Mouse (Mus musculus) myocyte (in vitro differentiated cells): ENCODE measurements at regions not wholly inside any gene's neighbourhood (a gene's known extent, or its start where the extent isn't known, plus 50 kb on each side); places are given as distances from the start of the nearest gene placed in this dataset.

Source experiments
- H3K27me3 ChIP-seq: one replicate; pipeline ENCODE4 v1.6.1; 2011; ENCODE audit not compliant: control insufficient read depth, insufficient read depth, insufficient read length
- H3K36me3 ChIP-seq: one replicate; pipeline ENCODE4 v1.6.1; 2011; ENCODE audit not compliant: control insufficient read depth, insufficient read depth
- H3K4me2 ChIP-seq: one replicate; pipeline ENCODE4 v1.6.1; 2011; ENCODE audit warnings: low read depth, control low read depth
- H3K4me3 ChIP-seq: one replicate; pipeline ENCODE4 v1.5.1; 2011; ENCODE audit warnings: mild to moderate bottlenecking, control low read depth, moderate library complexity
- H3K79me2 ChIP-seq: one replicate; pipeline ENCODE4 v1.6.1; 2011; ENCODE audit not compliant: control insufficient read depth, insufficient read depth
- H3ac ChIP-seq: one replicate; pipeline ENCODE4 v1.6.1; 2011; ENCODE audit not compliant: control insufficient read depth, insufficient read length
- CEBPB ChIP-seq: IDR thresholded peaks from 2 replicates; pipeline ENCODE4 v1.6.1; 2011; ENCODE audit warnings: mild to moderate bottlenecking, moderate library complexity; ENCODE audit not compliant: poor library complexity, insufficient read depth, severe bottlenecking
- E2F4 ChIP-seq: IDR thresholded peaks from one replicate; pipeline ENCODE4 v1.6.1; 2011; ENCODE audit warnings: mild to moderate bottlenecking, control low read depth, moderate library complexity; ENCODE audit not compliant: insufficient read depth
- MAX ChIP-seq: IDR thresholded peaks from one replicate; pipeline ENCODE4 v1.6.1; 2011; ENCODE audit warnings: low read depth, mild to moderate bottlenecking, control low read depth
- MYOD1 ChIP-seq, 3 experiments: IDR thresholded peaks; one replicate each; pipeline ENCODE4 v1.6.1; 2011; ENCODE audit warnings: control low read depth in 2 of 3, low read depth in 2 of 3, mild to moderate bottlenecking in 2 of 3, moderate library complexity in 1 of 3; ENCODE audit not compliant: insufficient read length in 2 of 3, control insufficient read depth in 1 of 3
- MYOG ChIP-seq, 3 experiments: IDR thresholded peaks; one replicate each; pipeline ENCODE4 v1.6.1; 2011; ENCODE audit warnings: control low read depth in 2 of 3, low read depth in 2 of 3, mild to moderate bottlenecking in 2 of 3; ENCODE audit not compliant: insufficient read length in 2 of 3, control insufficient read depth in 1 of 3, insufficient read depth in 1 of 3
- POLR2A ChIP-seq: IDR thresholded peaks from one replicate; pipeline ENCODE4 v1.6.1; 2011; ENCODE audit warnings: low read depth, mild to moderate bottlenecking, control low read depth, moderate library complexity; ENCODE audit not compliant: insufficient read length
- POLR2AphosphoS2 ChIP-seq: IDR thresholded peaks from one replicate; pipeline ENCODE4 v1.6.1; 2011; ENCODE audit warnings: low read depth, control low read depth; ENCODE audit not compliant: insufficient read length
- REST ChIP-seq: IDR thresholded peaks from one replicate; pipeline ENCODE4 v1.6.1; 2011; ENCODE audit warnings: mild to moderate bottlenecking, control low read depth, moderate library complexity; ENCODE audit not compliant: insufficient read depth, insufficient read length
- SRF ChIP-seq: IDR thresholded peaks from one replicate; pipeline ENCODE4 v1.6.1; 2011; ENCODE audit warnings: low read depth; ENCODE audit not compliant: control insufficient read depth, insufficient read length
- TCF12 ChIP-seq: IDR thresholded peaks from one replicate; pipeline ENCODE4 v1.6.1; 2011; ENCODE audit warnings: mild to moderate bottlenecking, control low read depth; ENCODE audit not compliant: poor library complexity, insufficient read depth, severe bottlenecking
- TCF3 ChIP-seq: IDR thresholded peaks from one replicate; pipeline ENCODE4 v1.6.1; 2011; ENCODE audit warnings: low read depth, control low read depth; ENCODE audit not compliant: insufficient read length
- USF1 ChIP-seq: IDR thresholded peaks from one replicate; pipeline ENCODE4 v1.6.1; 2011; ENCODE audit warnings: low read depth, mild to moderate bottlenecking, control low read depth, moderate library complexity

DNA sequence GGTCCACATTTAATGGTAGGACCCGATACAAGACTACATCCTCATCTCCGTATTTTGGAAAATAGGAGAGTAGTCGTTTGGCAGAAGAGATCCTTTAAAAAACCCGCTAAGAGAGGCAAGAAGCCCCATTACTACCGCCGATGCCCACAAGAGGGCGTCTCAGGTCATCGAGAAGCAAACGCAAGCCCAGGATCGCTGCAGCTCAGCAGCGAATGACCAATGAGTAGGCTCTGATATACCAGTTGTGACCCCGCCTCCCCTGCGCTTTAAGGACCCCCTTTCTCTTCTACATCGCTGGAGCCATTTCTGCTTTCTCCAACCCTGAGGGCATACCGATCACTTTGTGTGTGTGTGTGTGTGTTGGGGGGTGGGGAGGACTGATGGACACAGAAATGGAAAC, 185.0 kb upstream of the Zfp618 start:
- Histone ChIP-seq H3K79me2 (no peaks in the 10 kb centered on the region), H3K4me3 (no peak overlapping the region), H3K4me2 (peak overlapping the region; percentile 52), H3K27me3 (peaks cover 32% of the 10 kb centered on the region), H3K36me3 (no peaks in the 10 kb centered on the region), H3ac (no peak overlapping the region)
- TF ChIP-seq POLR2AphosphoS2 (no peak), CEBPB (no peak), POLR2A (no peak), SRF (no peak), MYOG (IDR thresholded peaks at IDR 0.05; ENCODE audit: control insufficient read depth in 1 of 3, insufficient read depth in 1 of 3, insufficient read length in 2 of 3, low read depth in 2 of 3) (no peak), MYOD1 (IDR thresholded peaks at IDR 0.05; ENCODE audit: control insufficient read depth in 1 of 3, insufficient read length in 2 of 3, low read depth in 2 of 3) (no peak), E2F4 (no peak), REST (no peak), TCF3 (no peak), USF1 (no peak), MAX (no peak), TCF12 (no peak)

DNA sequence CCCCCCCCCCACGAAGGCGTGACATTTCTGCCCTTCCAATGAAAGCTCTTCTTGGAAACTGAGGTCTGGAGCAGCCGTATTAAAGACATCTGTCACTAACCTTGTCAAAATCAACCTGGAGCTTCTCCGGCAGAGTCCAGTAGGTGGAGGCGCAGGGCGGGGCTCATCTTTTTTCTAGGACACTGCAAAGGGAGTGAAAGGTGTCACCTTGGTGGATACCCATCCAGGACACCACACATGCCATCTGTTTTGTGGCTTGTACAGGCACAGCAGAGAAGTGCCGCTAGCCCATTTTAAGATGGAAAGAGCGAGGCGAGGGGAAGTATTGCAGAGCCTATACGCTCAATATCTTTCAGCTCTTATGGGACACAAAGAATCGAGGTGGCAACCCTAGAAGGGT, 184.5 kb upstream of the Zfp618 start:
- Histone ChIP-seq H3ac (no peak overlapping the region), H3K4me3 (no peak overlapping the region), H3K79me2 (no peaks in the 10 kb centered on the region), H3K4me2 (peak overlapping the region; percentile 52), H3K27me3 (peaks cover 36% of the 10 kb centered on the region), H3K36me3 (no peaks in the 10 kb centered on the region)
- TF ChIP-seq POLR2A (no peak), MYOD1 (IDR thresholded peaks at IDR 0.05; ENCODE audit: control insufficient read depth in 1 of 3, insufficient read length in 2 of 3, low read depth in 2 of 3) (no peak), TCF12 (no peak), MYOG (IDR thresholded peaks at IDR 0.05; ENCODE audit: control insufficient read depth in 1 of 3, insufficient read depth in 1 of 3, insufficient read length in 2 of 3, low read depth in 2 of 3) (no peak), MAX (no peak), USF1 (no peak), E2F4 (no peak), REST (no peak), POLR2AphosphoS2 (no peak), CEBPB (no peak), TCF3 (no peak), SRF (no peak)

DNA sequence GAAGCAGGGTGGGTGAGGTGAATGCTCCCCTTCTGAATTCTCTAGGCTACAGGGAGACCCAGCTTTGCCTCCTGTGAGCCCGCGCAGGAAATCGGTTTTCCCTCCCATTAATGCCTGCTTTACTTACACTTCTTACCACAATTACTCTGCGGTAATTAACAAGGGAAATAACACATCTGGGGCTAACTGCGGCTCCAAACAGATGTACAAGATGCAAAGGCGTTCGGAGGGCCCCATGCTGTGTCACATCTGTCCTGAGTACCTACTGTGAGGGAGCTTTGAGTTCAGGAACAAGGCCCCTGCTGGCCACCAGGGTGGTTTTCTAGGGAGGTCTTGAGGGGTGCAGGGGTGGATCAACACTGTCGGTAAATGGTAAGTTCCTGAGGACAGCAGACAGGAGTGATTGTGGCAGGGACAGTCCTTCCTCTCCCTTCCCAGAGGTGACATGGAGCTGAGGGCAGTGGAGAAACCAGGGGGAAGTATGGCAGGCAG, 184.0 kb upstream of the Zfp618 start:
- Histone ChIP-seq H3K4me2 (no peak overlapping the region), H3K27me3 (peaks cover 39% of the 10 kb centered on the region), H3K4me3 (no peak overlapping the region), H3K36me3 (no peaks in the 10 kb centered on the region), H3K79me2 (no peaks in the 10 kb centered on the region), H3ac (no peak overlapping the region)
- TF ChIP-seq MYOD1 (IDR thresholded peaks at IDR 0.05; ENCODE audit: control insufficient read depth in 1 of 3, insufficient read length in 2 of 3, low read depth in 2 of 3) (no peak), POLR2AphosphoS2 (no peak), USF1 (no peak), E2F4 (no peak), TCF12 (no peak), MAX (no peak)

DNA sequence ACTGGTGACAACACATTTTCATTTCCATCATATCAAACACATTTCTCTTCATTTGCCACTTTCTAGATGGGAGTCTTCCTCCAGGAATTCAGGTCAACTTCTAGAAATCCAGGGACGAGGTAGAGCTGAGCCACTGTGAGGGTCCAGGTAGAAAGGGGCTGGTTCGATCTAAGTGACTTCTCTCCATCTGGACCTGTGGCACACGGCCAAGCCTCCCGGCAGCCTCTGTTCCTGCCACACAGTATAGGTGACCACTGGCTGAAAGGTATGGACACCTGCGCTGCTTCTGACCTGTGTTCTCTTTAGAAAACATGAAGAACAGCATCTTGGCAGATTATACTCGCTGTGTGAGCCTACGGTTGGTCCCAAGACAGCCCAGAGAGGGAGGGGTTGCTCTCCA, 179.7 kb upstream of the Zfp618 start:
- no peak overlapping the region for H3ac ChIP-seq
- H3K27me3 ChIP-seq, result peaks cover 67% of the 10 kb centered on the region
- no peaks in the 10 kb centered on the region for H3K79me2 ChIP-seq
- TF ChIP-seq MYOD1 (IDR thresholded peaks at IDR 0.05; ENCODE audit: control insufficient read depth in 1 of 3, insufficient read length in 2 of 3, low read depth in 2 of 3) (no peak), TCF12 (no peak), CEBPB (no peak), MAX (no peak), POLR2AphosphoS2 (no peak)
- H3K4me3 ChIP-seq, result no peak overlapping the region
- no peaks in the 10 kb centered on the region for H3K36me3 ChIP-seq
- H3K4me2 ChIP-seq, result no peak overlapping the region

DNA sequence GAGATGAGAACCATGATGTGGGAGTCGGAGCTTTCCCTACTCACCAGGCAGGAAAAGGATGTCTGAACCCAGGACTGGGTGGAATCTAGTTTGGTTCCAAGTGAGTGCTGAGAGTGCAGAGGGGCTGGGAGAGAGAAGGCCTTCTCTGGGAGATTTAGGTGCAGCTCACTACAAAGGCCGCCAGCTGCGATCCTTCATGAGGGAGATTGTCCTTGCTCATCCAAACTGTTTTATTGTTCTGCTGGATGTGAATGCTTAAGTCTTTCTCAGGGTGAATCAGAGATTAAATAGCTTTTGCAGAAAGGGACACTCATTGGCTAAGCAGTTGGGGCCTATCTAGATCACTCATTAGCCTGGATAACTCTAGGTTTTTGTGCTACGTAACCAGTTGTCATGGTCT, 175.7 kb upstream of the Zfp618 start:
- H3K4me3 ChIP-seq, result no peak overlapping the region
- TF ChIP-seq TCF3, result no peak
- TF ChIP-seq TCF12, result no peak
- no peak for TF ChIP-seq MAX
- TF ChIP-seq E2F4, result no peak
- TF ChIP-seq SRF, result no peak
- TF ChIP-seq POLR2A, result no peak
- no peak for TF ChIP-seq POLR2AphosphoS2
- TF ChIP-seq REST, result no peak
- TF ChIP-seq MYOD1 (IDR thresholded peaks at IDR 0.05; ENCODE audit: control insufficient read depth in 1 of 3, insufficient read length in 2 of 3, low read depth in 2 of 3), result no peak
- no peaks in the 10 kb centered on the region for H3K79me2 ChIP-seq
- no peaks in the 10 kb centered on the region for H3K36me3 ChIP-seq
- H3K27me3 ChIP-seq, result peaks cover 50% of the 10 kb centered on the region
- H3ac ChIP-seq, result no peak overlapping the region
- no peak overlapping the region for H3K4me2 ChIP-seq
